Mouse (Mus musculus) CH12.LX (cell line): ENCODE data around the gene Eef1akmt4. TPM values are rescaled to one million over a fixed set of nuclear protein-coding genes. Genes with fewer than 3 reads are reported as not detected.

Experiments
- DNase-seq: peaks from one replicate; pipeline ENCODE4 v3.0.0-alpha.2; 2013; ENCODE audit errors: extremely low read depth
- H3K27ac ChIP-seq: 2 replicates; pipeline ENCODE4 v1.5.1; 2012; ENCODE audit warnings: low read depth, mild to moderate bottlenecking, control low read depth, moderate library complexity; ENCODE audit not compliant: insufficient read depth
- H3K27me3 ChIP-seq: replicated peaks from 2 replicates; pipeline ENCODE3; 2012; ENCODE audit warnings: inconsistent platforms
- H3K36me3 ChIP-seq, 2 experiments: replicated peaks in 1 of 2; 2 replicates each; pipeline versions ENCODE3 to v1.6.1; 2012; ENCODE audit warnings: inconsistent platforms in 1 of 2, low read length in 1 of 2, mild to moderate bottlenecking in 1 of 2, mixed read lengths in 1 of 2, moderate library complexity in 1 of 2; ENCODE audit not compliant: control insufficient read depth in 1 of 2, insufficient read depth in 1 of 2
- H3K4me1 ChIP-seq, 2 experiments: 2 replicates each; pipeline ENCODE4 v1.6.1; 2012; ENCODE audit warnings: inconsistent platforms in 1 of 2, moderate library complexity in 1 of 2; ENCODE audit not compliant: insufficient read depth in 2 of 2, control insufficient read depth in 1 of 2
- H3K4me2 ChIP-seq: 2 replicates; pipeline ENCODE4 v1.6.1; 2012; ENCODE audit warnings: low read depth, mild to moderate bottlenecking, control low read depth; ENCODE audit not compliant: poor library complexity, insufficient read depth, severe bottlenecking
- H3K4me3 ChIP-seq, 3 experiments: fragments of 150-350 bp in 1 of 3; sonication (generic) in 1 of 3; replicated peaks in 1 of 3; 2 replicates each; pipeline versions ENCODE3 to v1.5.1; 2011 to 2012; ENCODE audit warnings: low read depth in 2 of 3, low read length in 2 of 3, mild to moderate bottlenecking in 2 of 3, moderate library complexity in 2 of 3, control low read depth in 1 of 3, improper control_type of control experiment in 1 of 3, inconsistent platforms in 1 of 3, mixed read lengths in 1 of 3; ENCODE audit not compliant: poor library complexity in 1 of 3
- H3K79me2 ChIP-seq: replicated peaks from 2 replicates; pipeline ENCODE4 v1.6.1; 2012; ENCODE audit warnings: mild to moderate bottlenecking, moderate library complexity; ENCODE audit not compliant: control insufficient read depth, poor library complexity, insufficient read depth, severe bottlenecking; ENCODE audit errors: extremely low read depth
- H3K9ac ChIP-seq: 2 replicates; pipeline ENCODE4 v1.6.1; 2012; ENCODE audit warnings: low read depth, mild to moderate bottlenecking, control low read depth, moderate library complexity; ENCODE audit not compliant: insufficient read depth
- H3K9me3 ChIP-seq: replicated peaks from 2 replicates; pipeline ENCODE3; 2012; ENCODE audit warnings: low read length, inconsistent platforms, mixed read lengths
- BHLHE40 ChIP-seq: IDR thresholded peaks from 2 replicates; pipeline ENCODE4 v1.6.1; 2011; ENCODE audit warnings: mild to moderate bottlenecking, low read depth, low read length, improper control_type of control experiment
- CHD1 ChIP-seq: IDR thresholded peaks from 2 replicates; pipeline ENCODE4 v1.6.1; 2012; ENCODE audit warnings: low read depth, low read length, improper control_type of control experiment, inconsistent platforms
- CTCF ChIP-seq, 2 experiments: IDR thresholded peaks in 1 of 2; conservative IDR thresholded peaks in 1 of 2; 2 replicates each; pipeline ENCODE4 v1.5.1; 2011 to 2012; ENCODE audit warnings: low read depth in 2 of 2, low read length in 2 of 2, improper control_type of control experiment in 1 of 2, inconsistent platforms in 1 of 2, mild to moderate bottlenecking in 1 of 2, moderate library complexity in 1 of 2
- ELF1 ChIP-seq: IDR thresholded peaks from 2 replicates; pipeline ENCODE4 v1.6.1; 2014; ENCODE audit warnings: low read depth, mild to moderate bottlenecking, inconsistent platforms, low read length, improper control_type of control experiment
- EP300 ChIP-seq: IDR thresholded peaks from 2 replicates; pipeline ENCODE4 v1.6.1; 2011; ENCODE audit warnings: low read length, improper control_type of control experiment
- GABPA ChIP-seq: IDR thresholded peaks from 2 replicates; pipeline ENCODE4 v1.6.1; 2012; ENCODE audit warnings: low read depth, low read length, improper control_type of control experiment, inconsistent platforms; ENCODE audit not compliant: insufficient replicate concordance
- HCFC1 ChIP-seq: IDR thresholded peaks from 2 replicates; pipeline ENCODE4 v1.6.1; 2012; ENCODE audit warnings: low read depth, mild to moderate bottlenecking, inconsistent platforms, low read length, improper control_type of control experiment
- IRF4 ChIP-seq: IDR thresholded peaks from 2 replicates; pipeline ENCODE4 v1.6.1; 2014; ENCODE audit warnings: low read depth, mild to moderate bottlenecking, inconsistent platforms, low read length, improper control_type of control experiment
- JUN ChIP-seq: IDR thresholded peaks from 2 replicates; pipeline ENCODE4 v1.6.1; 2011; ENCODE audit warnings: low read depth, mild to moderate bottlenecking, low read length, improper control_type of control experiment, moderate library complexity; ENCODE audit not compliant: insufficient read depth
- JUND ChIP-seq: conservative IDR thresholded peaks from 2 replicates; pipeline ENCODE4 v1.6.1; 2011; ENCODE audit warnings: low read depth, low read length, improper control_type of control experiment
- MAFK ChIP-seq: IDR thresholded peaks from 2 replicates; pipeline ENCODE4 v1.6.1; 2011; ENCODE audit warnings: low read length, improper control_type of control experiment; ENCODE audit not compliant: insufficient replicate concordance
- MAZ ChIP-seq: IDR thresholded peaks from 2 replicates; pipeline ENCODE4 v1.6.1; 2012; ENCODE audit warnings: low read depth, mild to moderate bottlenecking, inconsistent platforms, low read length, improper control_type of control experiment, moderate library complexity
- MEF2A ChIP-seq: IDR thresholded peaks from 2 replicates; pipeline ENCODE4 v1.6.1; 2014; ENCODE audit warnings: low read depth, mild to moderate bottlenecking, inconsistent platforms, low read length, improper control_type of control experiment, borderline replicate concordance
- MXI1 ChIP-seq: IDR thresholded peaks from 2 replicates; pipeline ENCODE4 v1.6.1; 2011; ENCODE audit warnings: mild to moderate bottlenecking, low read depth, low read length, improper control_type of control experiment
- RAD21 ChIP-seq: IDR thresholded peaks from 2 replicates; pipeline ENCODE4 v1.6.1; 2011; ENCODE audit warnings: low read depth, mild to moderate bottlenecking, low read length, improper control_type of control experiment, moderate library complexity
- SIN3A ChIP-seq: IDR thresholded peaks from 2 replicates; pipeline ENCODE4 v1.6.1; 2012; ENCODE audit warnings: low read length, improper control_type of control experiment, inconsistent platforms
- TBP ChIP-seq: conservative IDR thresholded peaks from 2 replicates; pipeline ENCODE4 v1.6.1; 2011; ENCODE audit warnings: low read depth, low read length, improper control_type of control experiment
- USF2 ChIP-seq: conservative IDR thresholded peaks from 2 replicates; pipeline ENCODE4 v1.6.1; 2011; ENCODE audit warnings: low read depth, low read length, improper control_type of control experiment
- ZKSCAN1 ChIP-seq: IDR thresholded peaks from 2 replicates; pipeline ENCODE4 v1.6.1; 2012; ENCODE audit warnings: low read depth, inconsistent platforms, low read length, improper control_type of control experiment, borderline replicate concordance
- ZMIZ1 ChIP-seq: IDR thresholded peaks from 2 replicates; pipeline ENCODE4 v1.6.1; 2012; ENCODE audit warnings: low read depth, mild to moderate bottlenecking, inconsistent platforms, low read length, improper control_type of control experiment
- dilution Hi-C: fragments of 300-500 bp; cut with MboI; formaldehyde crosslinking; loops from 2 replicates; pipeline ENCODE4 v1.14.3; 2020; ENCODE audit warnings: low sequenced_read_pairs; ENCODE audit not compliant: extremely low pct_unique_long_range_greater_than_20kb, extremely low pct_ligation_motif_present
- in situ Hi-C: fragments of 300-500 bp; cut with MboI; formaldehyde crosslinking; loops from 3 replicates; pipeline ENCODE4 v1.14.3; 2019; ENCODE audit warnings: low sequenced_read_pairs, low pct_ligation_motif_present, low pct_unique_long_range_greater_than_20kb, mixed read lengths
- polyA plus RNA-seq: library from polyadenylated mRNA; unstranded; fragments of >175 nt; gene quantifications from 2 replicates; pipeline ENCODE4 v1.2.1, GENCODE M21; 2012; ENCODE audit warnings: low read depth; ENCODE audit not compliant: insufficient read length
- total RNA-seq, 2 experiments: library from RNA; depleted of rRNA; stranded (reverse); fragments of 300-350 nt in 1 of 2; fragments of >200 nt in 1 of 2; gene quantifications; 2 replicates each; pipeline ENCODE4 v1.2.3; 2012 to 2014

Eef1akmt4 gene
- total and polyA plus RNA-seq, 3 experiments: 50.7 to 82.8 (median 53.3) TPM

DNA sequence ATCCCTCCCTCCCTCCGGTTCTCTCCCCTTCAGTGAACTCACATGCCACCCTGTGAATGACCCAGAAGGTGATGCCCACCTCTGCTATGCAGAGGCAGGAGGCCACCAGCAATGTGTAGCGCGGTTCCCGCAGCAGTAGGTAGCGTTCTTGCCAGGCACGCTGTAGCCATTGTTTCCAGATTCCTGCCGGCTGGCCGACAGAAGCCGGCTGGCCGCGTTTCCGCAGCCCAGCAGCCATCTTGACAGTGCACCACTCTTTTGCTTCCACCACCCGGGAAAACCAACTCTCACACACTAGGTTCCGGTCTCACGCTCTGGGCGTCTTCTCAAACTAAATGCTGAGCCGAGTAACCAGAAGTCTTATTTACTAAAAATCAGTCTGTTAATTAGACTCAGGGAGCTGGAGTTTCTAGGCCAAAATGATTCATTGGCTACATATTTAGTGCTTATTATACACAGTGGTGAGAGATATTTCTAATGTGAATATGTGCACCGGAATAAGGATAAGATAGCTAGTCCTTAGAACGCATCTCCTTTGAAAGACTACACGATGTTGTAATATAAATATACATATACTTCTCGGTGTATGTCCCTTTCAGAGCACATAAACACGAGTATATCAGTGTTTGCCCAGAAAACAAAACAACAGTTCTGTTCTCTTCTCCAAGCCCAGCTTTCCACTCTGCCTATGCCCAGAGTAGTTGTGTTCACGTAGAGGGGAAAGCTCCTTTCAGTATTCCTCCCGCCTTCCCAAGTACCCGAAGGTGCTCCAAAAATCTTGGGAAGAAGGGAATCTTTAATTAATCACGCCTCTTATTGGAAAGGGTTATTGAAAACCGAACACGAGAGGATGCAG, 664 bp upstream of the Eef1akmt4 start (continued):
- peak; percentile 70; the same call in 1 of the 2 replicates for TF ChIP-seq IRF4

DNA sequence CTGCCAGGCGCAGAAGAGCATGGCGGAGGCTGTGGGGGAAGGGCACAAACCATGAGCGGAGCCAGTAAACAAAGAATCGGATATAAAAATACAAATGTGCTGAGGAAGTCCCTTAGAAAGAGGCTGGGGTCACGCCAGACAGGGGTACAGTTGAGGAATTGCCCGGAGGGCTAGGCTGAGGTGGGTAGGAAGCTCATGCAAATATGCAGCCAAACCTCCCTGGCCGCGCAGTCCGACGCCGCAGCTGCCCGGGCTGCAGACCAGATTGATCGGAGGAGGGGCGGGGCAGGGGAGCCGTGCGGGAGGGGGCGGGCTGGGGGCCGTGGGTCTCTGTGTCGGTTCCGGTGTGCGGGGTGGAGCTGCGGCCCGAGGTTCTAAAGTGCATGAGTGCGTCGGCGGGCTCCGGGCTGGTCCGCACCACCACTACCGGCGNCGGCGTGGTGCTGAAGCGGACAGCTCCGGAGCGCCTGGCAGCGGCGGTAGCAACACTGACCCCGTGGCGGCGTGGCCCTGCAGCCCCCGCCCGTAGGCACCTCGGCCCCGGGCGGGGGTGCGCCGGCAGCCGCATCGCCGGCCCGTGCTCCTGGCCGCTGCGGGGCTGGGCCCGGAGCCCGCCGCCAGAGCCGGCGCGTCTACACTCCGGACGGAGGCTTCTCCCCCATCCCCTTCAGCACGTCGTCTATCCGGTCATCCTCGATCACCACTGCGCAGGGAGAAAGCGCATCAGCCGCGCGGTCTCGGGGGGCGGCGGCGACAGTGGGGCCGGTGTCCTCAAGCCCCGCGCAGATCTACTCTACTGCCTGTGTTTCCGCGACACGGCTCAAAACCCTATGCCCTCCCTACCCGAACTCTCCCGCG, 8.4 kb downstream of the Eef1akmt4 start:
- H3K9me3 ChIP-seq: peaks cover 17% of the 10 kb centered on the region
- in situ Hi-C loops (loop anchor here (5.0 to 10.0 kb wide), 2 partner anchors 112 to 325 kb away; no protein-coding TSS in a partner anchor), dilution Hi-C loops (no loop called here)
- peak overlapping the region in 1 of 3 experiments; percentile 80 for H3K4me3 ChIP-seq
- peaks cover 4 to 27% of the 10 kb centered on the region in 2 experiments; a peak in 3 of 4 replicates for H3K4me1 ChIP-seq
- peaks cover 2 to 54% of the 10 kb centered on the region in 2 experiments for H3K36me3 ChIP-seq
- no peak overlapping the region for H3K9ac ChIP-seq
- H3K27ac ChIP-seq: no peak overlapping the region
- no peak for DNase-seq
- H3K4me2 ChIP-seq: peak overlapping the region; percentile 72
- no peaks in the 10 kb centered on the region for H3K27me3 ChIP-seq
- TF ChIP-seq MAZ (no peak), CTCF (conservative IDR thresholded peaks at IDR 0.05 in 1 of 2, IDR thresholded peaks at IDR 0.05 in 1 of 2; ENCODE audit: low read depth in 2 of 2, low read length in 2 of 2) (no peak), ZKSCAN1 (no peak), RAD21 (no peak), ZMIZ1 (0 out of 2 replicates have a peak, but pooled peaks have one; percentile 9), SIN3A (peak; percentile 69; the same call in 1 of the 2 replicates), MXI1 (peak; percentile 92)
- TF ChIP-seq, all 38 proteins: peak for 3
- H3K79me2 ChIP-seq: no peaks in the 10 kb centered on the region

DNA sequence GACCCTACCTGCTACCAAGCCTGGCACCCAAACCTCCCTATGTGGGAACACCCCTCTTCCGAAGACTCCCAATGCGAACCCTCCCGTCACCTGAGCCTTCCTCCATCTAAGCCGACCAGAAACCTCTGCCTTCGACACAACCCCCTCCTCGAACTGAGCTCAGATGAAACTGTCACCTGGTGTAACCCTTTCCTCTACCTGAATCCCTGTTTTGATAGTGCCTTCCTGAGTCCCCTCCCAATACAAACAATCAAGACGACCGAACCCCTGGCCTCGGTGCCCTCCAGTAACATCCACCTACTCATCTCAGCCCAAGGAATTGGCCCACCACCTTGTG, 9.0 kb downstream of the Eef1akmt4 start:
- Histone ChIP-seq H3K4me3 (peak overlapping the region in 2 of 3 experiments; percentile 62 to 80), H3K9me3 (peaks cover 17% of the 10 kb centered on the region), H3K36me3 (peaks cover 2 to 52% of the 10 kb centered on the region in 2 experiments), H3K4me2 (peak overlapping the region; percentile 72), H3K4me1 (peaks cover 4 to 27% of the 10 kb centered on the region in 2 experiments; a peak in 3 of 4 replicates), H3K9ac (no peak overlapping the region; the same call in 1 of the 2 replicates), H3K27ac (no peak overlapping the region), H3K27me3 (no peaks in the 10 kb centered on the region), H3K79me2 (no peaks in the 10 kb centered on the region)
- TF ChIP-seq IRF4 (no peak), MXI1 (no peak), ELF1 (no peak), MAFK (no peak), JUND (no peak), ZKSCAN1 (no peak), BHLHE40 (no peak), MEF2A (no peak), GABPA (no peak), SIN3A (no peak), RAD21 (no peak), HCFC1 (no peak), USF2 (no peak), EP300 (no peak), JUN (no peak), CHD1 (no peak), MAZ (no peak), ZMIZ1 (no peak), TBP (no peak)
- in situ Hi-C loops (no loop called here), dilution Hi-C loops (no loop called here)
- DNase-seq: no peak
